Comparison of ENCODE assay signal across 27 mouse cellular contexts in genomic region chr3:155247929-155248328, GRCm38 (mm10).
"Had no signal": no experiment of that assay in that cellular context is flagged by ENCODE, and none has a peak within 500 bp of the region (broad histone marks: within the 10 kb centered on the region; RNA-seq: fewer than 3 reads in every experiment).

No protein-coding gene starts in this region.

- ATAC-seq: forebrain, embryonic 13.5 days; forebrain, embryonic 14.5 days; forebrain, embryonic 15.5 days; forebrain, embryonic 16.5 days; forebrain, postnatal 0 days had no signal

- H3K36me3 ChIP-seq: embryonic facial prominence, embryonic 10.5 days; embryonic facial prominence, embryonic 12.5 days; embryonic facial prominence, embryonic 13.5 days; embryonic facial prominence, embryonic 15.5 days; forebrain, embryonic 10.5 days; forebrain, embryonic 12.5 days; forebrain, embryonic 15.5 days had no signal

- H3K27ac ChIP-seq: embryonic facial prominence, embryonic 10.5 days; embryonic facial prominence, embryonic 12.5 days; embryonic facial prominence, embryonic 13.5 days; embryonic facial prominence, embryonic 15.5 days; forebrain, embryonic 10.5 days; forebrain, embryonic 12.5 days; forebrain, embryonic 13.5 days; forebrain, embryonic 15.5 days; gastrocnemius, adult 2 months; heart, adult 2 months had no signal

- H3K4me3 ChIP-seq: embryonic facial prominence, embryonic 10.5 days; embryonic facial prominence, embryonic 12.5 days; embryonic facial prominence, embryonic 13.5 days; embryonic facial prominence, embryonic 15.5 days; erythroblast, embryonic 14.5 days; forebrain, embryonic 10.5 days; forebrain, embryonic 12.5 days; forebrain, embryonic 13.5 days; forebrain, embryonic 15.5 days; gastrocnemius, adult 2 months; heart, adult 2 months had no signal

- H3K27me3 ChIP-seq: embryonic facial prominence, embryonic 12.5 days; embryonic facial prominence, embryonic 13.5 days; embryonic facial prominence, embryonic 15.5 days; forebrain, embryonic 12.5 days; forebrain, embryonic 13.5 days; forebrain, embryonic 15.5 days had no signal

- H3K4me2 ChIP-seq: embryonic facial prominence, embryonic 12.5 days; embryonic facial prominence, embryonic 13.5 days; embryonic facial prominence, embryonic 15.5 days; forebrain, embryonic 12.5 days; forebrain, embryonic 13.5 days; forebrain, embryonic 15.5 days had no signal

- H3K9me3 ChIP-seq: embryonic facial prominence, embryonic 10.5 days; embryonic facial prominence, embryonic 12.5 days; embryonic facial prominence, embryonic 13.5 days; embryonic facial prominence, embryonic 15.5 days; forebrain, embryonic 10.5 days; forebrain, embryonic 12.5 days; forebrain, embryonic 13.5 days; forebrain, embryonic 15.5 days had no signal

- H3K9ac ChIP-seq: embryonic facial prominence, embryonic 12.5 days; embryonic facial prominence, embryonic 13.5 days; embryonic facial prominence, embryonic 15.5 days; forebrain, embryonic 12.5 days; forebrain, embryonic 13.5 days; forebrain, embryonic 15.5 days; forebrain, postnatal 0 days had no signal

- DNase-seq: cerebellum, adult 9-10 months; cerebellum, adult 9-11 months; cerebellum, postnatal 10 days; cerebellum, postnatal 14 days; cerebellum, postnatal 25 days; cerebellum, postnatal 36 days; embryo, embryonic 11 days; forebrain, postnatal 0 days; gastrocnemius, adult 2 months; gastrocnemius, postnatal 10 days; gastrocnemius, postnatal 14 days; gastrocnemius, postnatal 25 days; gastrocnemius, postnatal 36 days; heart, adult 11 months; heart, adult 18-20 months; heart, adult 2 months had no signal

- H3K4me1 ChIP-seq: embryonic facial prominence, embryonic 10.5 days; embryonic facial prominence, embryonic 12.5 days; embryonic facial prominence, embryonic 13.5 days; embryonic facial prominence, embryonic 15.5 days; forebrain, embryonic 10.5 days; forebrain, embryonic 12.5 days; forebrain, embryonic 13.5 days; forebrain, embryonic 15.5 days had no signal
